Comparison of ENCODE assay signal across 24 mouse cellular contexts in genomic region chr13:13796082-13796481, GRCm38 (mm10). TPM values are rescaled to one million over a fixed set of nuclear protein-coding genes. Genes with fewer than 3 reads are reported as not detected.
DNase-seq lines count a peak whose midpoint lies in the region; ATAC-seq and TF ChIP-seq lines count a peak whose summit lies in the region.
"Had no signal": no experiment of that assay in that cellular context is flagged by ENCODE, and none has a peak within 500 bp of the region (broad histone marks: within the 10 kb centered on the region; RNA-seq: fewer than 3 reads in every experiment).

No protein-coding gene starts in this region.

- no peaks in the 10 kb centered on the region for H3K9me3 ChIP-seq in lung, embryonic 14.5 days (ENCODE audit: low read depth, low read length)
- H3K9me3 ChIP-seq: embryonic facial prominence, embryonic 13.5 days; forebrain, embryonic 13.5 days; heart, embryonic 15.5 days; hindbrain, embryonic 13.5 days; intestine, embryonic 15.5 days had no signal

- H3K4me1 ChIP-seq in lung, embryonic 14.5 days (ENCODE audit: insufficient read depth) = no peaks in the 10 kb centered on the region
- H3K4me1 ChIP-seq: embryonic facial prominence, embryonic 13.5 days; forebrain, embryonic 13.5 days; heart, embryonic 15.5 days; hindbrain, embryonic 13.5 days; intestine, embryonic 15.5 days had no signal

- 87% methylated on average over 1 of the region's 1 CpGs for WGBS in lung, embryonic 14.5 days

- H3K27me3 ChIP-seq in lung, embryonic 14.5 days (ENCODE audit: insufficient read depth, low read length) = no peaks in the 10 kb centered on the region
- H3K27me3 ChIP-seq: CH12.LX; embryonic facial prominence, embryonic 13.5 days; forebrain, embryonic 13.5 days; heart, embryonic 15.5 days; hindbrain, embryonic 13.5 days; intestine, embryonic 15.5 days had no signal

- no peak overlapping the region for H3K4me3 ChIP-seq in lung, embryonic 14.5 days (ENCODE audit: low read depth, low read length)
- H3K4me3 ChIP-seq: embryonic facial prominence, embryonic 13.5 days; forebrain, embryonic 13.5 days; heart, adult 2 months; heart, embryonic 15.5 days; hindbrain, embryonic 13.5 days; intestine, embryonic 15.5 days had no signal

- ATAC-seq in lung, embryonic 14.5 days (ENCODE audit: insufficient read depth) = no peak
- no peak for ATAC-seq in inflammation-experienced regulatory T-cells, adult 6 months
- ATAC-seq: activated CD4-positive, CD25-positive, alpha-beta regulatory T cell, adult 4 months; forebrain, embryonic 13.5 days; forebrain, postnatal 0 days; hindbrain, postnatal 0 days; intestine, embryonic 15.5 days had no signal

- no peak overlapping the region for H3K9ac ChIP-seq in lung, embryonic 14.5 days
- H3K9ac ChIP-seq: embryonic facial prominence, embryonic 13.5 days; forebrain, embryonic 13.5 days; forebrain, postnatal 0 days; heart, embryonic 15.5 days; hindbrain, embryonic 13.5 days; intestine, embryonic 15.5 days had no signal

- 0 out of 2 replicates have a peak, but pooled peaks have one; percentile 6 for TF ChIP-seq CTCF in lung, embryonic 14.5 days (IDR thresholded peaks at IDR 0.05; ENCODE audit: low read depth)

- H3K27ac ChIP-seq in lung, embryonic 14.5 days (ENCODE audit: low read depth) = no peak overlapping the region
- H3K27ac ChIP-seq: embryonic facial prominence, embryonic 13.5 days; forebrain, embryonic 13.5 days; heart, adult 2 months; heart, embryonic 15.5 days; hindbrain, embryonic 13.5 days; hindbrain, postnatal 0 days; intestine, embryonic 15.5 days had no signal

- no peak for DNase-seq in lung, embryonic 14.5 days
- no peak for DNase-seq in lung, postnatal 4 days
- DNase-seq in ES-CJ7 (ENCODE audit: low read depth, low spot score) = peak; percentile 26
- DNase-seq in R1 (ENCODE audit: low read depth, low spot score) = peak; percentile 40
- DNase-seq in adipocyte (ENCODE audit: low spot score) = no peak
- no peak for DNase-seq in cerebellum, postnatal 4 days (ENCODE audit: low spot score in 2 of 2)
- DNase-seq: adrenal gland, adult 2 months; adrenal gland, postnatal 25 days; cerebellum, adult 2 months; cerebellum, postnatal 14 days; forebrain, postnatal 0 days; gastrocnemius, postnatal 14 days; heart, adult 2 months; heart, postnatal 14 days had no signal

- no peaks in the 10 kb centered on the region for H3K36me3 ChIP-seq in lung, embryonic 14.5 days (ENCODE audit: insufficient read depth)
- H3K36me3 ChIP-seq: embryonic facial prominence, embryonic 13.5 days; heart, embryonic 15.5 days; hindbrain, embryonic 13.5 days; intestine, embryonic 15.5 days had no signal

- H3K4me2 ChIP-seq in lung, embryonic 14.5 days = no peak overlapping the region
- H3K4me2 ChIP-seq: embryonic facial prominence, embryonic 13.5 days; forebrain, embryonic 13.5 days; heart, embryonic 11.5 days; heart, embryonic 15.5 days; hindbrain, embryonic 13.5 days; intestine, embryonic 15.5 days had no signal

RNA-seq across cellular contexts. Expression of gene Gng4, which starts 12.2 kb away (rescaled TPM):
- 0.58 and 1.0 TPM in 2 replicates for polyA plus RNA-seq in lung, embryonic 14.5 days (2014; fragmentation: Nextera tagmentation; extraction: Ambion mirVana)
- polyA plus RNA-seq in inflammation-experienced regulatory T-cells, adult 6 months (2017; shearing (Covaris generic)) = not detected

Comparison
In these comparisons a context has a peak if more than half of its experiments do, and no peak if none do; other contexts are left out.
1. DNase-seq: peak in ES-CJ7 (single experiment) and R1 (single experiment); none in lung, embryonic 14.5 days (single experiment), lung, postnatal 4 days (0 of 2), adipocyte (single experiment) and cerebellum, postnatal 4 days (0 of 2).